Mouse (Mus musculus) bone marrow, adult 2 months (tissue): ENCODE measurements around the gene Stat2. TPM values are rescaled to one million over a fixed set of nuclear protein-coding genes. Genes with fewer than 3 reads are reported as not detected.
"Not testable (repeated sequence)": the region's sequence is repeated elsewhere in the genome, so short reads cannot be mapped to it uniquely, and the experiment has no call there.

ENCODE experiments used
- H3K27ac ChIP-seq: fragments of 200-500 bp; 2 replicates; pipeline ENCODE4 v1.5.1; 2012; ENCODE audit warnings: low read depth, mild to moderate bottlenecking, control low read depth, inconsistent platforms, low read length; ENCODE audit not compliant: control insufficient read depth, poor library complexity, insufficient read depth
- H3K4me1 ChIP-seq: fragments of 200-500 bp; 2 replicates; pipeline ENCODE4 v1.6.1; 2011; ENCODE audit warnings: low read length; ENCODE audit not compliant: control insufficient read depth, insufficient read depth
- H3K4me3 ChIP-seq: fragments of 200-500 bp; replicated peaks from 2 replicates; pipeline ENCODE3; 2011; ENCODE audit warnings: mild to moderate bottlenecking, low read depth, low read length, control low read depth; ENCODE audit not compliant: control insufficient read depth
- CTCF ChIP-seq: fragments of 200-500 bp; IDR thresholded peaks from 2 replicates; pipeline ENCODE4 v1.5.1; 2011; ENCODE audit warnings: low read length, control low read depth; ENCODE audit not compliant: control insufficient read depth, insufficient read depth
- POLR2A ChIP-seq: fragments of 200-500 bp; IDR thresholded peaks from 2 replicates; pipeline ENCODE4 v1.6.1; 2011; ENCODE audit warnings: low read depth, mild to moderate bottlenecking, control low read depth, low read length, borderline replicate concordance; ENCODE audit not compliant: control insufficient read depth
- WGBS: fragments of 180-500 bp; shearing (Covaris S2); methylation state at CpG from one replicate; pipeline ENCODE4 v1.1.7; 2018; 5-methylcytosine and 5-hydroxymethylcytosine counted together
- polyA plus RNA-seq: library from polyadenylated mRNA; stranded (reverse); fragments of >200 nt; gene quantifications from 2 replicates; pipeline ENCODE4 v1.2.4, GENCODE M21; 2011; ENCODE audit warnings: low replicate concordance; ENCODE audit not compliant: missing spikeins, insufficient read depth, insufficient read length

Gene Stat2
- polyA plus RNA-seq, 1 experiment: 54.1 TPM

GRCm38 (mm10) chr10:128262300-128262699 is 8.1 kb upstream of the Stat2 start:
- no peak for TF ChIP-seq CTCF
- H3K4me1 ChIP-seq: peaks cover 2% of the 10 kb centered on the region
- H3K4me3 ChIP-seq: no peak overlapping the region
- no peak overlapping the region for H3K27ac ChIP-seq
- WGBS: 92% methylated on average over 22 of the region's 22 CpGs

DNA sequence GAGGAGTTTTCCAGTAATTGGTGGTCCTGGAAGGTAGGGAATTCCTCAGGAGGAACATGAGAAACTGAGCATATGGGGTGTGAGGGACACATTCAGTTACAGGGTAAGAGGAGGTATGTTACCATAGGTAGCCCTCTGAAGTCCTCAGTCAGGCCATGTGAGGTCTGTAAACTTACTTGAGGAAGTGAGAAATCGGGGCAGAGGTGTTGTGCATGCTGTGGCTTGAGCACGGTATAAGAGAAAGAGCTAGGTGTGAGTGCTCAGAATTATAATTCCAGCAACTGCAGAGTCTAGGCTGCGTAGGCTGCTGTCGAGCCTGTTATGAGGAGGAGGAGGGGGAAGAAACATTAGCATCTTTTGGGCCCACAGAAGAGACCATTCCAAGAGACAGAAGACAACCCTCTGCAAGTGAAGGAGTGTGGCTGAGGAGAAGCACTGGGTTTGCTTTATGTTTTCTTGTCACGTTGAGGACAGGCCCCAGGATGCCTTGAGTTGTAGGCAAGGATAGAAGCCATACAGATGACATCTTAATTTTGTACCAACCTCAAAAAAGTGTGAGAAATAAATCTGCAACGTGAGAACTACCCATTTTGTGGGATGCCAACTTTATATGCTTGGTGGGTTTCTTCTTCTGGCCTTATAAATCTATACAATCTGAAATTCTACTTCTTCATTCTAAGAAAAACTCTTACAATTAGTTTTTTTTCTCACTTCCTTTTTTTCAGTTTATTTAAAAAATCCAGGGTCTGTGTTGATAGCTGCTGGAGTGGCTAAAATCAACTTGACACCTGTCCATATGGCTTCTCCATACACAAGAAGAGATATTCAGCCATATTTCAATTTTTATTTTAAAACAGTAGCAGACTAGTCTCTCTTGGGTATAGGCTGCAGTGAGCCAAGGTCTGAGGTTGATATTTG is 6.7 kb upstream of the Stat2 start:
- peak overlapping the region; percentile 31; the same call in 1 of the 2 replicates for H3K27ac ChIP-seq
- peaks cover 2% of the 10 kb centered on the region for H3K4me1 ChIP-seq
- TF ChIP-seq CTCF: no peak
- no peak for TF ChIP-seq POLR2A
- no peak overlapping the region for H3K4me3 ChIP-seq
- 39% methylated on average over 6 of the region's 6 CpGs for WGBS

GRCm38 (mm10) chr10:128268371-128268770 is 2.0 kb upstream of the Stat2 start, which contains the start of gene Apof:
Apof (plus strand) TSS chr10:128268671.
- TF ChIP-seq CTCF: no peak
- Histone ChIP-seq H3K4me1 (no peaks in the 10 kb centered on the region; the same call in none of the 2 replicates), H3K27ac (no peak within 1 kb of the TSS), H3K4me3 (no peak within 1 kb of the TSS)
- WGBS: 88% methylated on average over 6 of the region's 6 CpGs

GRCm38 (mm10) chr10:128269206-128269910 is 1.0 kb upstream of the Stat2 start:
- H3K27ac ChIP-seq: no peak overlapping the region
- 91% methylated on average over 16 of the region's 16 CpGs for WGBS
- TF ChIP-seq POLR2A: no peak
- TF ChIP-seq CTCF: no peak
- H3K4me1 ChIP-seq: no peaks in the 10 kb centered on the region; the same call in 1 of the 2 replicates
- no peak overlapping the region for H3K4me3 ChIP-seq

DNA sequence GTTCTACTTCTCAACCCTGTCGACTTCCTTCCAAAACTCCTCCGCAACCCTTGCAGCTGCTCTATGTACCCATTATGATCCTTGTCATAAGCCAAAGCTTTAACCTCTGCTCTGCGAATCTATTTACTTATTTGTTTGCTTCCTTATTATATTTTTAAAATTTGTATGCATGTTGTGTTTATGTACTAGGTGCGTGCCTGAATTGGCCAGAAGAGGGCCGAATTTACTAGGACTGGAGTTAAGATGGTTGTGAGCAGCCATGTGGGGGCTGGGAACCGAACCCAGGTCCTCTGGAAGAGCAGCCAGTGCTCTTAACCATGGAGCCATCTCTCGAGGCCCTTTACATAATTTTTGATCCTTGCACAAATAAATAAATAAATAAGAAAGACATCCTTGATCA is 507 bp downstream of the Stat2 start:
- peak overlapping the region; percentile 89 for H3K4me3 ChIP-seq
- WGBS: 34% methylated on average over 7 of the region's 7 CpGs
- no peaks in the 10 kb centered on the region; the same call in 1 of the 2 replicates for H3K4me1 ChIP-seq
- H3K27ac ChIP-seq: peak overlapping the region; percentile 79
- TF ChIP-seq CTCF: no peak
- TF ChIP-seq POLR2A: no peak

DNA sequence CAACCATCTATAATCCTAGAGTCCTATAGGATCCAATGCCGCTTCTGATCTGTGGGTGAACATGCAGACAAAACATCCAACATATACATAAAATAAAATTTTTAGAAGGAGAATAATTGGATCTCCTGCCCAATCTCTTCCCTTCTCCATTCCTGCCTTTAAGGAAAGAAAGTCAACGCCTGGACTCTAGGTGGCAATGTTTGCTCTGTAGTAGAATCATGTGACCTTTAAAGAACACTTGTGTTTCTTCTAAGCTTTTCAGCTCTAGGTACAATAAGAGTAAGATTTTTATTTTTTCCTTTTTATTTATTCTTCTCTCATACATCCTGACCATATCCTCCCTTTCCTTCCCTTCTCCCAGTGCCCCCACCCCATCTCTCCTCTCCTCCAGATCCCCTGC is 1.5 kb downstream of the Stat2 start:
- no peak overlapping the region for H3K4me3 ChIP-seq
- no peaks in the 10 kb centered on the region; the same call in 1 of the 2 replicates for H3K4me1 ChIP-seq
- no peak overlapping the region for H3K27ac ChIP-seq
- 58% methylated on average over 2 of the region's 2 CpGs for WGBS
- TF ChIP-seq POLR2A (no peak), CTCF (no peak)

DNA sequence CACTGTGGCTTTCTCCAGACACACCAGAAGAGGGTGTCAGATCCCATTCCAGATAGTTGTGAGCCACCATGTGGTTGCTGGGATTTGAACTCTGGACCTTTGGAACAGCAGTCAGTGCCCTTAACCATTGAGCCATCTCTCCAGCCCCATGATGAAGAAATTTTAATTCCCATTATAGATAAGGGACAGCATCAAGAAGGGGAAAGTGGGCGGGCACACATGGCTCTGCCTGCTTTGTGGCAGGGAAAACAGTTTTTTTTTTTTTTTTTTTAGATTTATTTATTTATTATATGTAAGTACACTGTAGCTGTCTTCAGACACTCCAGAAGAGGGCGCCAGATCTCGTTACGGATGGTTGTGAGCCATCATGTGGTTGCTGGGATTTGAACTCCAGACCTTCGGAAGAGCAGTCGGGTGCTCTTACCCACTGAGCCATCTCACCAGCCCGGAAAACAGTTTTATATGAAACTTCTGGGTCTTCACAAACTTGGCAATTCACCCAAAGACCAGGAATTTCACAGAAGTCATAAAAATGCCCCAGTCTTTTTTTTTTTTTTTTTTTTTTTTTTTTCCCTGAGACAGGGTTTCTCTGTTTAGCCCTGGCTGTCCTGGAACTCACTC is 2.6 kb downstream of the Stat2 start:
- H3K4me1 ChIP-seq, H3K4me3 ChIP-seq, H3K27ac ChIP-seq: not testable (repeated sequence)
- WGBS: 79% methylated on average over 7 of the region's 7 CpGs

DNA sequence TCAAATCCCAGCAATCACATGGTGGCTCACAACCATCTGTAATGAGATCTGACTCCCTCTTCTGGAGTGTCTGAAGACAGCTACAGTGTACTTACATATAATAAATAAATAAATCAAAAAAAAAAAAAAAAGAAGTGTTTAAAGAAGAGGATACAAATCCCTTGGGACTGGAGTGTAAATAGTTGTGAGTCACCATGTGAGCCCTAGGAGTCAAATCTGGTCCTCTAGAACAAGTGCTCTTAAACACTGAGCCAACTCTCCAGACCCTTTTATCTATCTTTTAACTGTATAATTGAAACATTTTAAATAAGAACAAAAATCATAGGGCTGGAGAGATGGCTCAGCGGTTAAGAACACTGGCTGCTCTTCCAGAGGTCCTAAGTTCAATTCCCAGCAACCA is 5.0 kb downstream of the Stat2 start:
- not testable (repeated sequence) for H3K4me3 ChIP-seq, H3K4me1 ChIP-seq, H3K27ac ChIP-seq
- WGBS: 97% methylated on average over 1 of the region's 1 CpGs
